Mouse (Mus musculus) frontal cortex, postnatal 14 days (tissue): ENCODE results near the gene Galk2.

Experiments used
- DNase-seq, 2 experiments: peaks; one replicate each; pipeline ENCODE4 v3.0.0; 2022; ENCODE audit warnings: low spot score in 2 of 2

Gene Galk2

DNA sequence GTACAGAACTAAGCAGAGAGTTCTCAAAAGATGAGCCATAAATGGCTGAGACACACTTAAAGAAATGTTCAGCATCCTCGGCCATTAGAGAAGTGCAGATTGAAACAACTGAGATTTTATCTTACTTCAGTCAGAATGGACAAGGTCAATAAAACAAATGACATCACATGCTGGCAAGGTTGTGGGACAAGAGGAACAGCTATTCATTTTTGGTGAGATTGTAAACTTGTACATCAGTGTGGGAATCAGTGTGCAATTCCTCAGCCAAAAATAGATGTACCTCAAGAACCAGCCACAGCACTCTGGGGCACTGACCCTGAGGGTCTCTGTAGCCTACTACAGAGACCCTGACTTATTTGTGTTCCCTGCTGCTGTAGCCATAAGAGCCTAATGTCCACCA, 84.4 kb downstream of the Galk2 start:
- no peak for DNase-seq

DNA sequence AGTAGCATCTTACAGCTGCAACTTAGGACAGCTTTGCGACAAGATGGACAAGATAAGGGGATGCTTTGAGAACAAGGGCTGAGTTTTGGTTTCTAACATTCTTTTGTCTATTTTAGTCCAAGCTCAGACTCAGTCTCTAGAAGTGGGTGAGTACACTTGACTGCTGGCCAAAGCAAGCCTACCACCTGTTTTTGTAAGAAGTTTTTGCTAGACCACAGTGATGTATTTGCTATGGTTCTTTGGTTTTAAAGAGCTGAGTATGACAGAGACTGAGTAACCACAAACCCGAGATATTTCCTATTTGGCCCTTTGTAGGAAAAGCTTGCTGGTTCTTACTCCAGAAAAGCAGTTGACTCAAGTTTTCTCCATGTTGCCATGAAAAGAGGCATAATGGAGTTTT, 89.3 kb downstream of the Galk2 start:
- DNase-seq: no peak

DNA sequence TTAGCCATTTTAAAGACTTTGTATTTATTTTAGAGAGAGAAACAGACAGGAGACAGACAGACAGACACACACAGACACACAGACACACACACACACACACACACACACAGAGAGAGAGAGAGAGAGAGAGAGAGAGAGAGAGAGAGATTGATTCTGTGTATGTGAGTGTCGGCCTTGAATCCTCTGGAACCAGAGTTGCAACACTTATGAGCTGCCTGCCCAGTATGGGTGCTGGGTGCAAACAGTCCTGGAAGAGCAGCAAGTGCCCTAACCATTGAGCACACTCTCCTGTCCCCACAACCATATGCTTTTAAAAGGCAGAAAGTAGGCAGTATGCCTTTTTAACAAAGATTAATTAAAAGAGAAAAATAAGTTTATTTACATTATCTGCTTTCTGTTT, 109.9 kb downstream of the Galk2 start:
- no peak for DNase-seq

DNA sequence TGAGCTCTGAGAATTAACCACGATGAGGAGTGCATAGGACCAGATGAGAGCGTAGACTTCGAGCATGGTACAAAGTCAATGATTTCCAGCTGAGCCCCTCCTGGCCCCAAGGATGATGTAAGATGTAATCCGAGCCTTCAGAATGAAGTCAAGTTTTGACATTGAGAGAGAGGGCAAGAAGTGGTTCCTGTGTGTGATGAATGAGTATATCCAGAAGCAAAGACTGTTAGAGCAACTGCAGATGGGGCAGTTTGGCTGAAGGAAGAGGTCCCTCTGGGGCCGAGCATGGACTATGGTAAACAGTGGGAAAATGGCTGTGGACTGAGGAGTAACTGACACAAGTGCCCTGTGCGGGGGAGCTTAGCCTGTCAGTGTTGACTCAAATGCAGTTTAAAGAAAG, 114.3 kb downstream of the Galk2 start:
- no peak for DNase-seq

DNA sequence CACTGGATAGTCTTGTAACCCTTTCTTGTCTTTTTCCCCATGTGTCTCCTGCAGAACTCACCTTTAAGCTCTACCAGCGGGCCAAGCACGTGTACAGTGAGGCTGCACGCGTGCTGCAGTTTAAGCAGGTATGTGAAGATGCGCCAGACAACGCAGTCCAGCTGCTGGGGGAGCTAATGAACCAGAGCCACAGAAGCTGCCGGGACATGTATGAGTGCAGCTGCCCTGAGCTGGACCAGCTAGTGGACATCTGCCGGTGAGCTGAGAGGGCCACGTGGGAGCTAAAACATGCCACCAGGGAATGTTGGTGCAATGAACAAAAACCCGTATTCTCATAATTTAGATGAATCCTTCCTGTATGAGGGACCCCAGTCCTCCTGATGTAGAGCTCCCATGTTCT, 116.3 kb downstream of the Galk2 start:
- DNase-seq: no peak

DNA sequence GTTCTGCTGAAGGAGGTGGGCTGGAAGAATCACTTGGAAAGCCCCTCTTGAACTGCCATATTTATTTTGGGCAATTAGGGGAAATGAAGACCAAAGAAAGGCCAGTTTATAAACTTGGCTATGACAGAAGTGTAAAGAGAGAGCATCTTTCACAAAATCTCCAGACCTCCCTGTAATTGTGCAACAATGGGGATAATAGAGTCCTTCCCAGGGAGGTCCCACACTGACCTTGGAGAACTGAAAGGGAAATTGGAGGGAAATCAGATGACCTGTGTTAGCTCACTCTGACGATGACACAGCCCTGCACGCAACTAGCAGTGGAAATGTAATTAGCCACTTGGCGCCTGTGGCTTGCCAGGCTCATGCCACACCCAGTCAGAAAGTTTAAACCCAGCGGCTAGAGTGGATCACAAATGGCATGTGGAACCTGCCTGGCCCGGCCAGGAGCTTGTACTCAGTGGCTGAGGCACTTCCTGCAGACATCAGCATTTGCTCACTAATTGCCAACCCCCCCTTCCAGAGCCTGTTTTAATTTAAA, 117.0 kb downstream of the Galk2 start:
- no peak for DNase-seq

DNA sequence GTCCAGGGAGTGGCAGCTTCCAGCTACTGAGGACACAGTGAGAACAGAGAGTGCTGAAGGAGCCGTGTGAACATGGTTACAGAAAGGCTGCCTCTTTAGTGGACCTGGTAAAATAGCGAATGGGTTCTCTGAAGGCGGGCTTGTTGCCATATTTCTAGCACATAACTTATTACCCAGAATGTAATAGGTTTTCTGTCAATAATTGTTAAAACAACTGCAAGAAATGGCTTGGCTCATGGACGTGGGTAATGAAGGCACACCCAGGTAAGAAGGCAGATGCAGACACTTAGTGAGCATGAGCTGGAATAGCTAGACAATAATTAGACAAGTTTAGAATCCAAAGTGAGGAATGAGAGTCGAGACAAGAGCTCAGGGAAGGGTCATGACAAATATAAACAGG, 143.4 kb downstream of the Galk2 start:
- no peak for DNase-seq

DNA sequence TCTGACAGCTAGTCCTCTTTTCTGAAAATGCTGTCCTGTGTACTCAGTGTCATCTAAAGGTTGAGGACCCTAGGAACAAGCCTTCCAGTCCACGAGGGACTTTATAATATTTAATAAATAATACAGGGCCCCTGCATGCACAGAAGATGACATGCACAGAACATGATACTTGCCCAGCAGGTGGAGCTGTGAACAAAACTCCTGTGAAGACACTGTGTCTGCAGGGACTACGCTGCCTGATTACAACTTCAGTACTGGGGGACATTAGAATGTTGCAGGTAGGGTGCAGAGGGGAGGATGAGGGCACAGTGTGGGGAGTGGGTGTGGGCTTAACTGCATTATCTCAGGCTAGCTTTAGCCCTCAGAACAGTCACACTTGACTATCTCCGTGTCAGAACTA, 147.2 kb downstream of the Galk2 start:
- peak in 1 of 2 experiments; percentile 37 for DNase-seq

DNA sequence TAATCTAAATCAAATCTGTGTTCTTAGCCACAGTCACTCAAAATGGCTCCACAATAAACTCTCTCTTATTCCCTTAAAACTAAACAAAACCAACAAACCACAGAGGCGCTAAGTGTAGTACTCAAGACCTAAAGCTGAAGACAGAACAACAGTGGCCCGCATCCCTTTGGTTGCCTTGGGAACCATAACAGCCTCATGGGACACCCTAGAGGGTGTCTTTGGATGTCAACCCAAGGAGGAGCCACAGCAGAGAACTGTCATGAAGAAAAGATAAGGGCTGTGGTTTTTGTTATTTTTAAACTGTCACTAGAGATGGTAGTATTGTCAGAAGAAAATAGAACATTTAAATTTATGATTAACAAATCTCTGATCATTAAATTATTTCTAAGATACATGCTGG, 147.8 kb downstream of the Galk2 start:
- no peak for DNase-seq

DNA sequence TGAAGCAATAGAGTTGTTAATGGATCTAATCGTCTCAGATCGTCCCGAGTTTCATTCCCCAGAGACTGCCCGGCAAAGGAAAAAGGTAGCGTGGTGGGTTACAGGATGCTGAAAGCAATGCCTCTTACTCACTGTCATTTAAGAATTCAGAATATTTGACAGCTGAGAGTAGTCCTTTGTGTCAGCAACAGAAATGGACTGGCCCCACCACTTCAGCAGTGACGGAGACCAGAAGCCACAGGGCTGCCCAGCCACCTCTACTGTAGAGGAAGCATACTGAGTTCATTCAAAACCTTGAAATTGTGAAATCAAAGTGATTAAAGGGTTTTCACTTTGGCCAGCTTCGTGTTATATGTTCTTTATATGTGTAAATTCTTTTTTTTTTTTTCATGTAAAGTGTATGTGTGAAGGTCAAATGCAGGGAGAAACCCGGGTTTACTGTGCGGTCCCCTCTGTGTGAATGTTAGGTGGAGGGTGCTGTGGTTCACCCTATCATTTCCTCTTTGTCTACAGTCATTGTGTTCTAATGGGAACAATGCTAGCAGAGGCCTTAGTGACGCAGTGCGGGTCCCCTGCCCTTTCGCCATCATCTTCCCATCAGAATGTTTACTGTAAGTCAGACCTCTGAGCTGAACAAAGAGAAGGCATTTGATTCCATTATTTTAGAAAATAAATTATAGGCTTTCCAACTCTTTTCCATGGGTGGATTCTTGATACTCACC, 156.2 kb downstream of the Galk2 start:
- DNase-seq: no peak

DNA sequence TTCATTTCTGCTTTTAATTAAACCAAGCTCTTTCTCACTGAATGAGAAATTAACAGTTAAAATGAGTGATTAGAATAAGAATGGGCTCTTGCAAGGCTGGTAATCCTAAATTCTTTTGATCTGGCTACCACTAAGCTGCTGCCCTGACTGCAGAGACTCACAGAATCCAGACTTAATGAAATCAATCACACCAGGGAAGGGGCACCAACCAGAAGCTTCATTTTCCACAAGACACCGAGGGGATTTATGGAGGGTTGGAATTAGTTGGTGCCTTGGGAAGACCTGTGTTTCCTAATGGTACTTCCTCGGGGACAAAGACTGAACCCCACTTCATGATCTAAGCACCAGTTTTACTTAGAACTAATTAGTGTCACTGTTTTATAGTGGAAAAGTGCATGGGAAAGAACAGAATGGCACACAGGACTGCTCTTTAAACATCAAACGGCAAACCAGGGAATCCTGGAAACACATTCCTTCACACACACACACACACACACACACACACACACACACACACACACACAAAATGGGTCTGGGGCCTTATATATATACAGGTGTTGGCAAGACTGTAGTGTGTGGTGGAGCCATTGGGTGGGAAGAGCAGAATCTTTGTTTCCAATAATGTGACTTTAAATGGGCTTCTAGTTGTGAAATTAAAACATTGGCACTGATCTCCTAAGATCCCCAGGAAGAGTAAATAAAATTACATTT, 157.0 kb downstream of the Galk2 start:
- no peak for DNase-seq

DNA sequence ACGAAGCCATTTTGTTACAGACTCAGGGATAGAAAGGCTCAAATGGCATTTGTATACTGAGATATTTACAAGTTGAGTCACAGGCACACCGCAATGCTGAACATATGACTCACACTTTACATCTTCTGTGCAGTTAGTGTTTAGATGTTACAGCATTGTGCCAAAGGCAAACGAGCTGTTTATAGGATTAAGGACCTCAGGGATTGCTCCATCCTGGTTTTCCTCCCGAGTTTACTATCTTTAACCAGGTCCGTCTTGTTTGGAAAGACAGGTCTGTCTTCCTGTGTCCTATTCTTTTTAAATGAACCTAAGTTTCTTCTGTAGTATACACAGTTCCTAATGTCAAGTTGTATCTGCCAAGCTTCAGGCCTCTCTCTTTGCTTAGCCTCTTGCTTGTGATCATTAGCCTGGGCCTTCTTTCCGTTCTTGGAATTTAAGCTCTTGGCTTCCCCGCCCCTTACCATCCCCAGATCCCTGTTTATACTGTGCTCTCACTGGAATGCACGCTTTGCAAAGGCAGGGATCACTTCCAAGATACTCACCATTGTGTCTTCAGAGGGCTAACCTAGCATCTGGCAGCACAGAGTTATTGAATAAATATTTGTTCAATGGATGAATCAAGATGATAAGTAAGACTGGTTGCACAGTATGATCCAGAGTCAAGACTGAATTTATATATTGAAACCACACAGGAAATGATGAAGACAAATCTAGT, 172.4 kb downstream of the Galk2 start:
- DNase-seq: no peak

DNA sequence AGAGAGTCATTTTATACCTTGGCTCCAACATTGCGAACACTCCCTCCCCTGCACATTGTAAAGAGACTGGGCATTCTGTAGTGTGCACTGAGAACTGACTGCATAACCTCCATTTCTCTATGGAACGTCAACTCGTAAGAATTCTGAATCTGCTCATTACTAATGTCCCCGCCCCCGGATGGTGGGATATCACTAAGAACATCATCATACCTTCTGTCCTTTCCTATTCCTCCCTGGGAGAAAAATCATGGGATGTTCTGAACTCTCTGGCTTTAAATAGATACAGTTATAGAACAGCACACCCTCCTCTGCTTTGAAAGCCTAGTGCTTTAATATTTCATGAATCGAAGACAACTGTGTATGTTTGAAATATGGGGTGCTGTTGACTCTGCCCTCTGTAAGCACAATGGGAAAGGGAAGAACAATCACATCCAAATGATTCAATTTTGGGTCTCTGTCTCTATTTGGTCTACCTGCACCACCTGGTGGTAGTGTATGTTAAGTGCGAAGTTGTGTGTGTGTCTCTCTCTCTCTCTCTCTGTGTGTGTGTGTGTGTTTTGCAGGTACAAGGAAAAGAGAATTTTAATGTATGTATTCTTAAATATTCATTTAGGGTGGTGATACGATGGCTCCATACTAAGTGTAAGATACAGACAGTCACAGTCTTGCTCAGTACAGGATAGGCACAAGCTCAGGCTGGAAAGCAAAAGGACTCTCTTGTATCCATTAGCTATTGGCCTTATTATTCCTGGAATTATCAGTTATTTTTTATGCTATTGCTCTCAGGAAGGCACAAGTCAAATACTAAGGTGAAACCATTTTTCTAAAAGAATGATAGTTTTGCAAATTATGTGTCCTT, 174.4 kb downstream of the Galk2 start:
- no peak for DNase-seq
